Mouse (Mus musculus) lung, adult 18-20 months (tissue): ENCODE data around the gene Kcnq1.

Experiments used
- DNase-seq, 2 experiments: peaks; one replicate each; pipeline ENCODE4 v3.0.0; 2022; ENCODE audit warnings: mixed read lengths in 2 of 2

Kcnq1 gene

DNA sequence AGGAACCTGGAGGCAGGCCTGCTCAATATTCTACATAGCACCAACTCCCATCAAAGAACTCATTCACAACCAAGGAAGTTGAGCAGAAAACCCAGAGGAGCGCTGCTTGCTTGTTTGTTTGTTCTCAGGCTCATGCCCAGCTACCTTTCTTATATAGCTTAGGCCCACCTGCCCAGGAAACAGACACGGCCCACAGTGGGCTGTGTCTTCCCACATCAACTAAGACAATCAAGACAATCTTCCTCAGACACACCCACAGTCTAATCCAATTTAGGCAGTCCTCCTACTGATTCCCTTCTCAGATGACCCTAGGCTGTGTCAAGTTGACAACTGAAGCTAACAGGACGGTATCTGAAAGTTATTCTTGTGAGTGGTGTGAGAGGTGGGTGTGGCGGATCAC, at the start of gene Kcnq1:
Gene Kcnq1, plus strand, starts transcription at position 301 of the 400 bp plus-strand sequence.
- no peak for DNase-seq

DNA sequence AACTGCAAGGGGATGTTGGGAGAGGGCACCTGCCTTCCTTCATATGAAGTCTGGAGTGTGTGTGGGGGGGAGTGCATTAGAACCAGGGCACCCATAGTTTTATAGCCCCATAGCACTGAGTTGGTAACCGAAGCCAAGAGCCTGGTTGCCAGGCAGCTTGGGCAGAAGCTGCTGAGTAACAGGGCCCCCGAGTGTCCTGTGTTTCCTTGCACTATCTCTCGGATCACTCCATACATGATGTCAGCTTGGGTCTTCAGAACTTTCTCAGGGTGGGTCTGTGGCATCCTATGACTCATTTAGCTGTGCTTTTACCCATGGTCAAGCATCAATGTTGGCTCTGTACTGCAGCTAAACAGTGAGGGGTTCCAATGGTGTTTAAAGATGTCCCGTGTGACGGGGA, 49.1 kb upstream of the Kcnq1 start:
- DNase-seq = no peak

DNA sequence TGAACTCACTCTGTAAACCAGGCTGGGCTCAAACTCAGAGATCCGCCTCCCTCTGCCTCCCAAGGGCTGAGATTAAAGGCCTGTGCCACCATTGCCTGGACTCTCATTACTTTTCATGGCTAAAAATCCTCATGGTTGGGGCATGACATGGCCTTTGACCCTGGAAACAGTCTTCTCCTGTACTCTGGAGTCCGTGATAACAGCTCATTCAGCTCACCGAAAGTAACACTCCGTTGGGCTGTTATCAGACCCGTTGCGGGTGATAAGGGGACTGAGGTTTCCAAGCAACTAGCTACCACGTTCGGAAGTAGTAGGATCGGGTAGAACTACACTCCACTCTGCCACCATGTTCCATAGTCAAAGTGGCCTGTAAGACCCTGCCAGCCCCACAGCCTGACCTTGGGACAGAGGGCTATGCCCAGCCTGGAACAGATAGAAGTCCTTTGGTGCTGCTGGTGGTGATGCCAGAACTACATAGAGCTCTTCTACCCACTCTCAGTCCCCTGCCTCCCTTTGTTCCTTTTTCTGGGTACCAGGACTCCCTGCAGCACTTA, 48.4 kb upstream of the Kcnq1 start:
- no peak for DNase-seq

DNA sequence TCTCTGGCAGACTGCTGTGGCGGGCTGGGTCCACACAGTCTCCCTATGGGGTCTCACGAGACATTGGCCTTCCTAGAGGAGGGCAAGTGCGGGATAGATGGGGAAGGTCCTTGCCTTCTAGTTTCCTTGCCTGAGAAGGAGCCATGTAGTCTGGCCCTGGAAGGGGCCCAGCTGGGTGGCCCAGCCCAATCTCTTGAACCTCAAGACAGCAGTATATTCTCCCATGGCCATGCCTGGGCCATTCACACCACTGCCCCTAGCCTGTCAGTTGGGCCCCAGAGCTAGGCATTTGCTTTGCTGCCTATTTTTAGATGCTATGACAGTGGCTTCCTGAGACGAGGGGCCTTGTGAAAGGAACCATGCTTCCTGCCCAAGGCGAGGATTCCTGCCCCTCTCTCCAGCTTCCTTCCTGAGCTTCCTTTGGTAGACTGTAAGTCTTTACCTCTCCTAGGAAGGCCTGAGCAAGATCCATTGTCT, 47.9 kb upstream of the Kcnq1 start:
- no peak for DNase-seq

DNA sequence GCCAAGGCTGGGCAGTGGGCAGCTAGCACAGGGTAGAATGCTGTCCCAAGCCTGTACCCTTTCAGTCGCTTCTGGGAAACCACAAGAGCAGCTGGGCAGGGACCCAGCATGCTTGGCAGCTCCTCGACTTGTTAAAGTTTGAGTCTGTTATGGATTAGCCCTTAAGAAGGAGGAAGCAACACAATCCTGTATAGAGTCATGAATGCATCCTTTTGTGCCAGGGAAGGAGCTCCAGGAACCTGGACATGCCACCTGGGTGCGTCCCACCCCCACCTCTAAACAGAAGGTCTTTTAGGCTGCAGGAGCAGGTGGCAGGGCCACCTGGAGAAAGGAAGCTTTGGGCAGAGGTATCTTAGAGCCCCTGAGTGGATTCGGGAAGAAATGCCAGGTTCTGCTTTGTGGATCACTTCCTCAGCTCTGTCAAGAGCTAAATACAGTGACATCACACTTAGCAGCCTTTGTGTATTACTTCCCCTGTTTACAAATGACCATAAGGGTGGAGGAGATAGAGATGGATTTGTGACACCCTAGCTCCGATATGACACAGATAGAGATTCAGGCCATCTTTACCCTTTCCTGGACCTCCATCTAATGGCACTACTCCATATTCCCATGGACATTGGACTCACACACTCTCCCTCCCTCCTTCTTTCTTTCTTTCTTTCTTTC, 46.8 kb upstream of the Kcnq1 start:
- no peak for DNase-seq

DNA sequence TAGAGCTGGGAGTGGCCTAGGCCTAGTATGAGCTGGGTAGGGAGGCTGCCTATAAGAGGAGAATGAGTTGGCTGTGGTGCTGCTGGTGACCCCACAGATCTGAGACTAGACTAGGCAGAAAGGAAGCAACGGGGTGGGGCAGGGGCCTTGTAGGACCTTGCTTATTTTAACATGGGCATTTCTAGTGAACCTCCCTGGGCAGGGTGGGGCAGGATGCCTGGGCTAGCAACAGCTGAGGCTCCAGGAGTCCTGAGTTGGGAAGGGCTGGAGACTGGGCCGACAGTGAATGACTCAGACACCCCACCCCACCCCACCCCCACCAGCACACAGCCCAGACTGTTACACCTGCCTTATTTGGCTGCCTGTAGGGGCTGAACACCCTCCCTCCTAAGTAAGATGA, 43.5 kb upstream of the Kcnq1 start:
- no peak for DNase-seq

DNA sequence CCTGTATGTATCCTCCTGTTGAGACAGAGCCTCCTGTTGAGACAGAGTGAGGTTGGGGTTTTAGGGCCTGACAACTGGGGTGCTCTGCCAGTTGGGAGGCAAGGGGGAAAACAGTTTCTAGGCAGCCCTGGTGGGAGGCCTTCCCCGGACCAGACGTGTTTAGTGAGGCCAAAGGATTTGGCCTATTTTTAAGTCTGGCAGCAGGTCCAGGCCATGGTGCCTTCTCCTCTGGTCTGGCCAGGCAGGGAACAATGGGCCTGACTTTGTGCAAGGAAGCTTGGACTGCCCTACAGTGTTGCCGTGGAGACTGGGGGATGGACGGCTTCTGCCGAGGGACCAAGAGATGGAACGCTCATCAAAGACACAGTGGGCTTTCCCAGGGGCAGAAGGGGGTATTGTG, 41.9 kb upstream of the Kcnq1 start:
- no peak for DNase-seq

DNA sequence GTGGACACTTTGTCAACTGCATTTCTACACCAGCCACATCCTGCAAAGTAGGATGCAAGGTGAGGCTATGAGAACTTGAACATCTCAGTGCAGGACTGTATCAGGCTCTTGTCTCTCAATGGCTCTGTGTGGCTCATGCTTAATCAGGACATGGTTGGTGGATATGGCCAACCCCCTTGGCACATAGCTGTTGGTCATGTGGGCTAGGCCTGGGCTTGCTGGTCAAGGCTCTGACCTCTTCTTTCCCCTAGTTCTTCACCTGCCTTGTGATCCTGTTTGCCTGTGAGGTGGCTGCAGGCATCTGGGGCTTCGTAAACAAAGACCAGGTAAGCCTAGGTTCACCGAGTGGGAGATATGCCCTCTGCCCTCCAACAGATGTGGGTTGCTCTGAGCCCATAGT, 40.5 kb upstream of the Kcnq1 start:
- no peak for DNase-seq

DNA sequence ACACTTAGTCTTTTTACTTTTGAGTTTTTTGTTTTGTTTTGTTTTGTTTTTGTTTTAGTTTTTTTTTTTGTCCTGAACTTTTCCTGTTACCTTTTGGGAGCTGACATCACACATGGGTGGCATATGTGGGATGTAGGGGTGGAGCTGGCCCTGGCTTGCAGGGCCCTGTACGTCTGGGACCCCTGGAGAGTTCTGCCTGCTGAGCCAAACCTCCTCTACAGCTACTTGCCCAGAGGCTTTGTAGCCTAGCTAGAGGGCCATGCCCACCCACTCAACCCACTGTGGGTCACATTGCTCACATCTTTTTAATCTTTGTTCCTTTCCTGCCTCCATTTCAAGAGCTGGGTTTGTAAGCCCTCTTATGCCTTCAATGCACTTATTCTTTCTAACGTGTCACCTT, 38.7 kb upstream of the Kcnq1 start:
- DNase-seq = no peak

DNA sequence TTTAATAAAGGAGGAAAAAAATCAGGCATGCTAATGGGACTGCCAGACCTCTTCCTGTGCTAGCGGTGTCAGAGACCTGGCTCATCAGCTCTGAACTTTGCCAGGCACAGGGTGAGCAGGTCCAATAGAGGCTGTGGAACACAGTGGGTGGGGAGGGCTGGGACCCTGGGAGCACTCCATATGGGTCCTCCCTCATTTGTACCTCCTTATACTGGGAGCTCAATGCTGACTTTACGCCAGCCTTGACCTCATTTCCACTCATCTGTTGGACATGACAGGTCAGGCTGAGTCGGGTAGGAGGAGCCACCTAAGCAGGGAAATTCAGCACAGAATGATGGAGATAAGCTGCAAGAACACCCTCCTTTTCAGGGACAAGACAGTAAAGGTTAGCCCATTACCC, 38.3 kb upstream of the Kcnq1 start:
- no peak for DNase-seq

DNA sequence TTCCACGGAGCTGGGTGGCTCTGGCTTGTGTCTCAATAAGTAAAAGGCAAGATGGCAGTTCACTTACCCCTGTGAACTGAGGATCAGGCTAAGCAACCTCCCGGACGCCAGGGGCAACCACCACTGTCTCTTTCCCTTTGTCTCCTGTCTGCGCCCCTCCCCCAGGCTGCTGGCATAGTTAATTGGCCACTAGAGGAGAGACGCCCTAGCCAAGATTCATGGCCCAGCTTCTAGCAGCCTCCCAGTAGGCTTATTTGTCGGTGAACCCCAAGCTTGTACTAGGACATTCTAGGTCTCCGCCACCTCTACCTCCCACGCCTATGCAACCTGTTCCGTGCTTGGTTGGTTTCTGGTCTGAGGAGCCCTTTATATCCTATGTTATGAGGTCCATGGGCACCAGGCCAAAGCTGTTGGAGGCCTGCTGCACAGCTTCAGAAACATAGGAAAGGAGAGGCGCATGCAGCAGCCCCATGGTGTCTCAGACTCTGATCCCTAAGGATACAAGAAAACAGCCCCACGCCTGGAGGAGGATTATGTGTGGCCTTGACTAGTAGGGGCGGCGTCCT, 37.8 kb upstream of the Kcnq1 start:
- no peak for DNase-seq

DNA sequence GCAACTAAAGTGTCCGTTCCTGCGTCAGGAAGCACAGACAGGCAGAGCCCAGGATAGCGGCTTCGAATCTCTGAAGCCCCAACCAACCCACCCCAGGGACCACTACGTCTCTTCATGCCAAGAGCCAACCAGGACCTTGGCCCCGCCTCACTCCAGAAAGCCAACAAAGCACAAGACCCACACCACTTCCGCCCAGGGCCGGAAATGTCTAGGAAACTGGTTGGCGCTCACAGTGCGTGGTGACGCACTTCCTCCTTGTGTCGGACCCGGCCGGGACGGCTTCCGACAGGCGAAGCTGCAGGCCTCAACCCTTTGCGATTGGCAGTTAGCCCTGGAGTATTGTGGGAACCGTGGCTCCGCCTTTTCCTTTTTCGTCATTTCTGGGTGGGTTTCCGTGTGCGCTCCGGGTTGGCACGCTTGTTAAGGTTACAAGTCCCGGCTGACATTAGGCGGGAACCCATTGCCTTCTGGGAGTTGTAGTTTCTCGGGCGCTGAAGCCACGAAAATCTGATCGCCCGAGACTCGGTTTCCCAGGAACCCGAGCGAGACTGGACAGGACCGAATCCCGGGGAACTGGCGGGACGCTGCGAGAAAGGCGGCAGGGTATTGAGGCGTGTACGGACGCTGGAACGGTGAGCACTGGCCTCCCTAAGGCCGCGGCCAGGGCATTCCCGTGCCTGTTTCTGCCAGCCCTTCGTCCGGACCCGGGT, 37.1 kb upstream of the Kcnq1 start, which contains the start of gene Tssc4:
Gene Tssc4, plus strand, starts transcription at position 368 of the 710 bp plus-strand sequence.
- DNase-seq = peak; percentile 99

DNA sequence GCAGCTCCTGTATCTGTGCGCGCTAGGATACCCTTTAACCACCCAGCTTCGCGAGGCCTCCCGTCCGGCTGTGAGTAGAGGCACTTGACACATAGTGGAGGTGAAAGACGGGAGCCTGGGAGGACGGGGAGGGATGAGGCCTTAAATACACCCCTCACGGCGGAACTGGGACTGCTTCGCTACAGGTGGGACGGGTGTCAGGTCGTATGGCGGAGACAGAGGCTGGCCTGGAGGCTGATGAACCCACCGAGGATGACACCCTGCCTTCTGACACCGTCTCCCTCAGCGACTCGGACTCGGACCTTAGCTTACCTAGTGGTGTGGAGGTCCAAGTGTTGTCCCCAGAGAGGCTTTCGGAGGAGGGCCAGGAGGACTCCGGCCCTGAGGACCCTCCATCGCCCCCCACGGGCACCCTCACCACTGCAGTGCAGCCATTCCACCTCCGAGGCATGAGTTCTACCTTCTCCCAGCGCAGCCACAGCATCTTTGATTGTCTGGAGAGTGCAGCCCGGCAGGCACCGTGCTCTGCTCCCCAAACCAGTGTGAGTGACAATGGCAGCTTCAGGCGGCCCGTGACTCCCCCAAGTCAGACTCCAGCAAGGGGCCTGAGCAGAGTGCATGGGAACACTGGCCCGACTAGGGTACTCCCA, 36.3 kb upstream of the Kcnq1 start:
- peak in 1 of 2 experiments; percentile 44 for DNase-seq

DNA sequence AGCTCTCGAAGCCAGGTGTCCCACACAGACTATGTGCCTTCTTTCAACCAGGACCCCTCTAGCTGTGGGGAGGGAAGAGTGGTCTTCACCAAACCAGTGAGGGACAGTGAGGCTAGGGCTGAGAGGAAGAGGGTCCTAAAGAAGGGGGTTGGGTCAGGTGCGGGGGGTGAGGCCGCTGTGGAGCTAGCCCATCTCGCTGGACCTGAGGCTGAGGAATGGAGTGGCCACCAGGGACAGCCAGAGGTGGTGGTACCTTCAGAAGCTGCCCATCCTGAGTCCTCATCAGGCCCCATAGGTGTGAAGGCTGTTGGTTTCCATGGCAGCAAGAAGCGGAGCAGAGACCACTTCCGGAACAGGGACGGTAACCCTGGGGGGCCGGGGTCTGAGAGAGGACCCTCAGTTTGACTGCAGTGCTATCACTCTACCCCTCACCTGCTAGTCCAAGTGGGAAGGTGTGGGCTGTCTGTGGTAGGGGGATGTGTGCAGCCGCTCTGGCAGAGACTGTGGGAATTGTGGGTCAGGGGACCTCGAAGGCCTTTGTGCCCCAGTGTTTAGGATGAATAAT, 35.6 kb upstream of the Kcnq1 start:
- DNase-seq = no peak

DNA sequence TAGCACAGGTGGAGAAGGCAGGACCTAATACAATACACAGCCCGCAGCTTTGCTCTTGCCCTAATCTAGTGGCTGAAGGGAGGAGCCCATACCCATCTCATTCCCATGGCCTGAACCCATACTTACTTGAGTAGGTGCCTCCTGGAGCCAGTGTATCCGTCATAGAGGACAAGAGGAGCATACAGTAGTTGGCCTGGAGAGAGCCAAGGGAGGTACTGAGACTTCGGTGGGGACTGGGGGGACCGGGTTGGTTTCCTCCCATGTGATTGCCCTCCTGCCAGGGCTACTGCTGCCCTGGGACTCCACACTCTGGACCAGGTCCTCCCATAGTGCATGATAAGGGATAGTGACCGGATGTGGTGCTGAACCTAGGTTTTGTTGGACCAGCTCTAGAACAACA, 33.6 kb upstream of the Kcnq1 start:
- DNase-seq = no peak

DNA sequence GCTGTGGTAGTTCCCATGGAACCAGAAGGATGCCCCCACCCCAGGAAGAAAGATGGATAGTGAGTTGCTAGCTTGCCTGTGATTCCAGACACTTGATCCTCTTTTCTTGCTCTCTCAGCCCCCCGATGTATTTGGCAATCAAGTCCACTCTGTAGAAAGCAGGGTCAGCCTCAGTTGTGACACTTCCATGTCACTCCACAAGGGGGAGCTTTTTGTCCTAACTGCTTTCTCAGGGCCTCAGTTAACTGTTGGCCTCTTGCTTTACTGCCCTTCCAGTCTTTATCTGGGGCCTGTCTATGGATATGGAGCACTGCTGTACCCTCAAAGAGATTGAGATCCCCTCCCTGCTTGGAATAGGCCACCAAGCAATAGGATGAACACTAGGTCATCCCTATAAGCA, 33.1 kb upstream of the Kcnq1 start:
- DNase-seq = no peak

DNA sequence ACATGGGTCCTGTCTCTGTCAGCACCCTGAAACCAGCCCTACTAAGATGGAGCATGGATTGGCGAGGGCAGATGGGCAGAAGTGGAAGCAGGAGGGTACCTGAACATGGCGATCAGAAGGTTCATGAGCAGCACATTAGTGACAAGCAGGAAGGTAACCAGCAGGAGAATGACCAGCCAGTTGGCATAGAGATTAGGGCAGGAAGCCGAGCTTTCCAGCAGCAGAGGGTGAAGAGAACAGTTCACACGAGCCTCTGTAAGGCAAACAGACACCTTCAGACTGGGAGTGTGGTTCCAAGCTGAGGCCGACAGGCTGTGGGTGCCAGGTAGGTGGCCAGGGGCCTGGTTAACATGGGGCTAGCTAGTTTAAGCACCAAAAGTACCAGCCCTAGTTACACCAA, 30.8 kb upstream of the Kcnq1 start:
- DNase-seq = no peak

DNA sequence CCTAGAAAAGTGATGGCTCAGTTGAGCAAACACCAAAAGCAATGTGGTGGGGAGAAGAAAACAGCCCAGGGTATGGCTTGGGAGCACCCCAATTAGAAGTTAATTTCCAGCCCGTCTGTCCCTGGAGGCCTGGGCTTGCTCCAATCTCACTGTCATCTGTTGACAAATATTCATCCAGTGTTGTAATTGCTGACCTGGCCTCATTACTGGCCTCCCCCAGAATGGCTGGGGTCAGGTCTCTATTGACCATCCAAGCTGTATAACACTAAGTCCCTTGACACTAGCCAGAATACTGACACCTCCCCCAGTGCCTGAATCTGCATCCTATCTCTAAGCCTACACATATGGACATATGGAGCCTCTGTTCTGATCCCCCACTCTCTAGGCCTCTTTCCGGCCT, 28.8 kb upstream of the Kcnq1 start:
- no peak for DNase-seq

DNA sequence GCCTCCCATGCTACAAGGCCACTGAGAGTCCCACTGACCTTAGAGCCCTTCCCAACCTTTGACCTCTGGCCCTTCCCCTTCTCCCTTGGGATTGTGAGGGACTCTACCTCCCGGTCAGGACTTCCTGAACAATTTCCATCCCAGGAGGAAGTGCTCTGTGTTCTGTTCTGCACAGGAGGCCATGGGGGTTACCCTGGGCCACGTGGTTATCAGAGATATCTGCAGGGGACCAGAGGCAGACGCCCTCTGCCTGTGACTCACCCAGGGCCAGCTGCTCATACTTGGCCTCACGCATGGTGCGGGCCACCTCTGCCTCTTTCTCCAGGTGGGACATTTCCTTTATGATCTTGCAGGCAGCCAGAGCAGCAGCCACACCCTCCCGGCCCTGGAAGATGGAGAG, 24.1 kb upstream of the Kcnq1 start:
- DNase-seq = no peak

DNA sequence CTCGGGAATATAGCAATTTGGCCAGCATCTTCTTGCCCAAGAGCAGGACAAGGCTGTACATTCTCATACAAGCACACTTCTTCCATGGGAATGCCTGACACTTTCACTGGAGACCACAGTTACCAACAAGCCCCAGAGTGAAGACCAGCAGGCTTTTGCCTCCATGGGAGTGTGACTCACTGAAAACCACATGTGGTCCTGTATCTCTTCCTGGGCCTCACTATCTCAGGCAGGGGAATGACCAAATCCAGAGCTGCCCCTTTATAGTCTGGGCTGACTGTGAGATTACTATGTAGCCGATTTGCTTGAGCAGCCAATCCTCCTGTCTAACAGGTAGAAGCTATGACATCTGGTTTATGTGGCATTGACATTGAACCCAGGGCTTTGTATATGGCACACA, 22.5 kb upstream of the Kcnq1 start:
- no peak for DNase-seq

DNA sequence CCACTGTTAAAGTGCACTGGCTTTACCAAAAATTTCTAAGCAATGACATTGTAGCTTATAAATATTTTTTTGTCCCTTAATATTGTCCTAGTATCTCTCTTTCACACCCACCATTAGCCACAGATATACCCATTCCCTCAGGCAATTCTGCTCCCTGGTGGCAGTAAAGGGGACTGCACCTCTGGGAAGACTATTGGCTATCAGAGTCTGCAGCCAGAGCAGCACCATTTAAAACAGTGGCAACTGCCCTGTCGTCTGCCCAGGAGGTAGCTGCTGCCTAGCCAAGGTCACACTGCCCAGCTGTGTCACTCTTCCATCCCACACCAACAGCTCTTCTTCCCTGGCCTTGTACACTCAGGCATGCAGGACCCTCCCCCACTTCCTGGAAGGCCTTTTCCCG, 19.8 kb upstream of the Kcnq1 start:
- peak; percentile 63 to 66 for DNase-seq

DNA sequence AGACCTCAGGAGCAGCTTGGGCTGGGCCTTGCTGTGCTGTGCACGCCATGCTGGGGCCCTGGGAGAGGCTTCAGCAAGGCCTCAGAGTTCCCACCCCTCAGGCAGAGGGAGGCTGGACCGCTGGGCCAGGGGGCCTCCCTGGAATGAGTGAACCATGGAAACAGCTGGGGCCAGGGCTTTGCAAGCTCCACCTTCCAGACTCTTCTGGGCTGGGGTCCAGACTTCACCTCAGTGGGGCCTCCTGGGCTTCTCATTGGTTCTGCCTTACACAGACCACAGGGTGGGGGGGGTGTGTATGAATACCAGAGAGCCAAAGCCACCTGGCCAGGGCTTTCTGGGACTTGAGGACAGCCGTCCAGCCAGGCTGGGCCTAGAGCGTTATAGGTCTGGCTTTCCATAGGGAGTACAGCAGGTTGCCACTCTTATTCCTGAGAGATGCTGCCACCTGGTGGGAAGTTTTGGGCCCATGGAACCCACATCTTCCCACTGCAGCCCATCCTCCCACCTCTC, 19.0 kb upstream of the Kcnq1 start:
- DNase-seq = peak in 1 of 2 experiments; percentile 23

DNA sequence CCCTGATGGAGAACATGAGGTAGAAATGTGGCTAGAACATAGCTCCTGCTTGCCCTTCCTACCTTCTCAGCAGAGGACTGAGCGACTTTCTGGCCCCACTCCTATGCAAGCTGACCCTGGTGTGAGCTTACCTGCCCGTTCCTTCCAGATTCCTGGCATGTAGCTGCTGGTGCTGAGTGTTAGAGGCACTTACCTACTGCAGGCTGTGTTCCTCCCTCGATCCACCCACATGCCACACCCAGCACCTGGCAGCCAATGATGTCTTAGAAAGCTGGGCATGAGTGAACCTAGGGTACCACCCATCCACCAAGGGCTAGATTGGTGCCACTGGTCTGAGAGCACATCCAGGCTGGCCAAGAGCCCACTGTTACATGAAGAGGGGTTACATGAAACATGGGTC, 12.3 kb upstream of the Kcnq1 start:
- no peak for DNase-seq
